14 mouse cellular contexts compared by ENCODE assay signal in the genomic region with DNA sequence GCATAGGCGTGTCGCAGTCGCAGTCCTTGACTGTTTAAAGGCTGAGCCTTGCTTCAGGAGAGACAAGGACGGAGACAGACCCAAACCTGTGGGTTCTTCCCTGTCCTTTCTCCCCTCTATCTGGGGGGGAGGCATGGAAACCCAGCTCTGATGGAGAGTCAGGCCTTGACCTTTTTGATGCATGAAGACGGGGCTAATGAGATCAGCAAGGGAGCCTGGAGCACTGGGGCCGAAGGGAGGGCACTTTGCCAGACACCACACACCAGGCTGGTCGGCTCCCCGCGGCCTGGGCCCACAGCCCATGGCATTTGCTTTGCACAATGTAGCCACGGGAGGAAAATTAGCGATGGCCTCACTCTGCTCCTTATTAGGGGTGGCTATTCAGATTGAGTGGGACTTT. TPM values are rescaled to one million over a fixed set of nuclear protein-coding genes. Genes with fewer than 3 reads are reported as not detected.
DNase-seq lines count a peak whose midpoint lies in the region; ATAC-seq lines count a peak whose summit lies in the region.
"Had no signal": no experiment of that assay in that cellular context is flagged by ENCODE, and none has a peak within 500 bp of the region (broad histone marks: within the 10 kb centered on the region; RNA-seq: fewer than 3 reads in every experiment).

No protein-coding gene starts in this region.

- WGBS in midbrain, embryonic 11.5 days: 69% methylated on average over 11 of the region's 11 CpGs
- 85% methylated on average over 11 of the region's 11 CpGs for WGBS in midbrain, embryonic 10.5 days

- no peaks in the 10 kb centered on the region for H3K4me1 ChIP-seq in midbrain, embryonic 11.5 days (ENCODE audit: control insufficient read depth, insufficient read depth, low read length)
- H3K4me1 ChIP-seq in midbrain, embryonic 10.5 days: peaks cover 5% of the 10 kb centered on the region; the same call in 1 of the 2 replicates

- H3K9me3 ChIP-seq in midbrain, embryonic 11.5 days (ENCODE audit: control insufficient read depth, low read length): no peaks in the 10 kb centered on the region
- H3K9me3 ChIP-seq in midbrain, embryonic 10.5 days (replicated peaks): no peaks in the 10 kb centered on the region
- H3K9me3 ChIP-seq: limb, embryonic 13.5 days had no signal

- no peak overlapping the region for H3K4me3 ChIP-seq in midbrain, embryonic 11.5 days (ENCODE audit: low read depth, low read length)
- H3K4me3 ChIP-seq in midbrain, embryonic 10.5 days: no peak overlapping the region
- H3K4me3 ChIP-seq: limb, embryonic 13.5 days had no signal

- H3K4me2 ChIP-seq in midbrain, embryonic 11.5 days: no peak overlapping the region
- H3K4me2 ChIP-seq: limb, embryonic 13.5 days had no signal

- no peaks in the 10 kb centered on the region for H3K27me3 ChIP-seq in midbrain, embryonic 11.5 days (ENCODE audit: control insufficient read depth, insufficient read depth, low read length)
- H3K27me3 ChIP-seq in midbrain, embryonic 10.5 days (ENCODE audit: low read depth, poor library complexity, severe bottlenecking): no peaks in the 10 kb centered on the region
- H3K27me3 ChIP-seq: limb, embryonic 13.5 days had no signal

- no peaks in the 10 kb centered on the region for H3K36me3 ChIP-seq in midbrain, embryonic 11.5 days (ENCODE audit: control insufficient read depth, insufficient read depth, low read length)
- H3K36me3 ChIP-seq in midbrain, embryonic 10.5 days: no peaks in the 10 kb centered on the region
- H3K36me3 ChIP-seq: limb, embryonic 13.5 days had no signal

- no peak overlapping the region for H3K27ac ChIP-seq in midbrain, embryonic 11.5 days (ENCODE audit: low read depth, low read length)
- H3K27ac ChIP-seq in midbrain, embryonic 10.5 days (replicated peaks): no peak overlapping the region
- H3K27ac ChIP-seq: limb, embryonic 13.5 days had no signal

- DNase-seq in embryo, embryonic 11 days: peak; percentile 4
- DNase-seq in embryo, embryonic 9.5 days (ENCODE audit: extremely low spot score): no peak
- peak; percentile 68 for DNase-seq in midbrain, embryonic 11.5 days (ENCODE audit: low spot score, missing footprints)
- DNase-seq in midbrain, embryonic 10.5 days (ENCODE audit: low spot score): no peak
- peak; percentile 71 for DNase-seq in adrenal gland, adult 2 months
- peak; percentile 57 for DNase-seq in fibroblast of lung, adult 2 months (ENCODE audit: low read depth)
- no peak for DNase-seq in urinary bladder, postnatal 10 days (ENCODE audit: low spot score)
- no peak for DNase-seq in yolk sac, embryonic 10.5 days (ENCODE audit: low spot score)
- DNase-seq: heart, adult 18-20 months; kidney, adult 8-10 months; lung, adult 18-20 months; thymus, postnatal 25 days had no signal

- ATAC-seq in midbrain, embryonic 11.5 days (ENCODE audit: low FRiP score): no peak
- ATAC-seq: hindbrain, embryonic 16.5 days had no signal

- H3K9ac ChIP-seq in midbrain, embryonic 11.5 days (ENCODE audit: low read length): no peak overlapping the region
- H3K9ac ChIP-seq: limb, embryonic 13.5 days had no signal

RNA-seq across cellular contexts. Expression of a gene that starts 56.5 kb away (rescaled TPM):
- 16.5 and 16.7 TPM in 2 replicates for polyA plus RNA-seq in midbrain, embryonic 11.5 days (2014; fragmentation: Nextera tagmentation; extraction: Ambion mirVana)
- polyA plus RNA-seq in midbrain, embryonic 10.5 days (2016; fragmentation: Nextera tagmentation; extraction: Ambion mirVana): 12.3 and 19.9 TPM in 2 replicates
- 1 to 10 TPM; 2.4 to 3.1 TPM for total RNA-seq in adrenal gland, adult 2 months (2021)
- 18.9 and 29.2 TPM in 2 replicates for polyA plus RNA-seq in adrenal gland, adult 2 months (2012; rRNA removed)

Comparison
In these comparisons a context has a peak if more than half of its experiments do, and no peak if none do; other contexts are left out.
1. DNase-seq: peak in embryo, embryonic 11 days (single experiment), midbrain, embryonic 11.5 days (single experiment), adrenal gland, adult 2 months (single experiment) and fibroblast of lung, adult 2 months (single experiment); none in embryo, embryonic 9.5 days (single experiment), midbrain, embryonic 10.5 days (single experiment), urinary bladder, postnatal 10 days (single experiment) and yolk sac, embryonic 10.5 days (single experiment).